Comparison of ENCODE assay signal across 10 mouse cellular contexts in the genomic region with DNA sequence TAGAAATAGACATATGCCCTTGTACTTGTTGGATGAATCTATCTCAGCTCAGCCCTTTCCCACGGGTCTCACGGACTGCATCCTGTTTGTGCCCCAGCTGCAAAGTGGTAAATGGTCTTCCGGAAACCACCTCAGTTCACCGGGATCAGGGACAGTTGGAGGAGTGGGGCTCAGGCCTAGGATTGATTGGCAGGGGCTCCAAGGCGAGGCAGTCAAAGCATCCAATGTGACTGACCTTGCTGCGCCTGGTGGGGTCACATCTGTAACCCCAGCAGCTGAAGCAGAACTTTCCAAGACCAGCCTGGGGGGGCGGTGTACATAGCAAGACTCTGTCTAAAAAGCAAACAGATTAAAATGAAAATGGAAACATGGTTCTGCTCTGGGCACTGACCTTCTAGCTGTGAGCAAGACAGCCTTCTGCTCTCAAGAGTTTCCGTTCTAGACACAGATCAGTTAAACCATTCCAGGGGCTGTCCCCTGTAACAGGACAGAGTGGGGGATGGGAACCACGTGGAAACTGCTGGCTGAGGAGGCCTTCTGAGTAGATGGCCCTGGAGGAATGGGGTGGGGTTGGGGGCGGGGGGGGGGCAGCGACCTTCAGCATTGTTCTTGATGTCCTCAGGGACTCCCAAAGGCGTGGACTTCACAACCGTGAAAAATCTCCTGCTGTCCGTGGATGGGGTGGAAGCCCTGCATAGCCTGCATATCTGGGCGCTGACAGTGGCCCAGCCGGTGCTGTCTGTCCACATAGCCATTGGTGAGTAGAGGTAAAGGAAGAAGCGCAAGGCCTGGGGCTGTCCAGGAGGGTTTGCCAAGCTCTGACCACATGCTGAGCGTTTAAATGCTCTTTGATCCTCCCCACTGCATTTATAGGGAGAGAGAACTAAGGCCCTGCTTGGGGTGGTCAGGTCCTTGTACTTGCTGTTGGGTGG. TPM values are rescaled to one million over a fixed set of nuclear protein-coding genes. Genes with fewer than 3 reads are reported as not detected.
DNase-seq lines count a peak whose midpoint lies in the region; ATAC-seq and TF ChIP-seq lines count a peak whose summit lies in the region.
"Had no signal": no experiment of that assay in that cellular context is flagged by ENCODE, and none has a peak within 500 bp of the region (broad histone marks: within the 10 kb centered on the region; RNA-seq: fewer than 3 reads in every experiment).

No protein-coding gene starts in this region.

- H3K36me3 ChIP-seq in hindbrain, embryonic 13.5 days, result no peaks in the 10 kb centered on the region
- H3K36me3 ChIP-seq in hindbrain, postnatal 0 days (ENCODE audit: insufficient read depth, low read length), result no peaks in the 10 kb centered on the region

- H3K27ac ChIP-seq in hindbrain, embryonic 13.5 days, result no peak overlapping the region
- H3K27ac ChIP-seq in hindbrain, postnatal 0 days, result no peak overlapping the region

- peak overlapping the region; percentile 46; the same call in 1 of the 2 replicates for H3K9ac ChIP-seq in hindbrain, embryonic 13.5 days
- no peak overlapping the region for H3K9ac ChIP-seq in hindbrain, postnatal 0 days (replicated peaks; ENCODE audit: low read length)

- ATAC-seq in hindbrain, embryonic 13.5 days (ENCODE audit: low FRiP score), result no peak
- ATAC-seq in hindbrain, postnatal 0 days, result no peak
- peak; percentile 70 for ATAC-seq in CD4-positive, CD25-positive, alpha-beta regulatory T cell, adult 4 months
- peak; percentile 65 for ATAC-seq in inflammation-experienced regulatory T-cells, adult 6 months

- H3K27me3 ChIP-seq in hindbrain, embryonic 13.5 days, result 0 out of 2 replicates have a peak, but pooled peaks cover 9% of the 10 kb centered on the region
- 0 out of 2 replicates have a peak, but pooled peaks cover 6% of the 10 kb centered on the region for H3K27me3 ChIP-seq in hindbrain, postnatal 0 days (ENCODE audit: insufficient read depth, low read length)

- H3K4me2 ChIP-seq in hindbrain, embryonic 13.5 days, result no peak overlapping the region
- H3K4me2 ChIP-seq in hindbrain, postnatal 0 days (ENCODE audit: low read depth, low read length), result no peak overlapping the region

- TF ChIP-seq CTCF in hindbrain, postnatal 0 days (IDR thresholded peaks at IDR 0.05; ENCODE audit: low read depth), result no peak

- WGBS in hindbrain, embryonic 13.5 days, result 42% methylated on average over 18 of the region's 18 CpGs
- 45% methylated on average over 18 of the region's 18 CpGs for WGBS in hindbrain, postnatal 0 days

- H3K4me1 ChIP-seq in hindbrain, embryonic 13.5 days (replicated peaks), result peaks cover 13% of the 10 kb centered on the region; the same call in 1 of the 2 replicates
- no peaks in the 10 kb centered on the region for H3K4me1 ChIP-seq in hindbrain, postnatal 0 days (ENCODE audit: insufficient read depth, low read length)

- peak; percentile 37 for DNase-seq in adrenal gland, adult 2 months
- DNase-seq in adrenal gland, postnatal 25 days, result no peak
- DNase-seq in hindbrain, postnatal 0 days (ENCODE audit: low spot score), result no peak
- no peak for DNase-seq in thymus, postnatal 10 days (ENCODE audit: low spot score in 2 of 2)
- DNase-seq in Muller cell, postnatal 12 days (ENCODE audit: inconsistent ontology term), result no peak
- DNase-seq: cerebellum, adult 11-12 months had no signal

- H3K9me3 ChIP-seq in hindbrain, embryonic 13.5 days, result no peaks in the 10 kb centered on the region
- H3K9me3 ChIP-seq in hindbrain, postnatal 0 days (ENCODE audit: low read length), result no peaks in the 10 kb centered on the region

- H3K4me3 ChIP-seq in hindbrain, embryonic 13.5 days, result no peak overlapping the region
- H3K4me3 ChIP-seq in hindbrain, postnatal 0 days (ENCODE audit: low read length), result no peak overlapping the region
- H3K4me3 ChIP-seq: erythroblast, embryonic 14.5 days had no signal

RNA-seq across cellular contexts. Expression of gene Slc30a2, which starts 8.6 kb away (rescaled TPM):
- 10 to 100 TPM; 21.2 to 60.8 TPM for total RNA-seq in adrenal gland, adult 2 months (2021)
- polyA plus RNA-seq in adrenal gland, adult 2 months (2012; rRNA removed), result 33.0 and 56.4 TPM in 2 replicates
- 21.1 and 21.5 TPM in 2 replicates for total RNA-seq in adrenal gland, postnatal 25 days (2021)
- polyA plus RNA-seq in hindbrain, embryonic 13.5 days (2015; fragmentation: Nextera tagmentation; extraction: Ambion mirVana), result not detected in 2 replicates
- total RNA-seq in hindbrain, postnatal 0 days (2014; rRNA removed), result 0.43 TPM in 1 of 2 replicates, not detected in the other
- 0.09 and 0.18 TPM in 2 replicates for polyA plus RNA-seq in hindbrain, postnatal 0 days (2015; fragmentation: Nextera tagmentation; extraction: Ambion mirVana)
- polyA plus RNA-seq in CD4-positive, CD25-positive, alpha-beta regulatory T cell, adult 4 months (2017; shearing (Covaris generic)), result under 1 TPM; 0.19 TPM
- under 1 TPM; 0.21 to 0.34 (median 0.29) TPM for polyA plus RNA-seq in inflammation-experienced regulatory T-cells, adult 6 months (2017; shearing (Covaris generic))
- polyA plus RNA-seq: erythroblast, embryonic 14.5 days had no signal

RNA-seq across cellular contexts. Expression of gene Extl1, which starts 32.1 kb away (rescaled TPM):
- 1 to 10 TPM; 3.1 to 4.4 TPM for total RNA-seq in adrenal gland, adult 2 months (2021)
- polyA plus RNA-seq in adrenal gland, adult 2 months (2012; rRNA removed), result 4.9 and 5.6 TPM in 2 replicates
- 1.7 and 2.1 TPM in 2 replicates for total RNA-seq in adrenal gland, postnatal 25 days (2021)
- 0.36 and 0.45 TPM in 2 replicates for polyA plus RNA-seq in hindbrain, embryonic 13.5 days (2015; fragmentation: Nextera tagmentation; extraction: Ambion mirVana)
- 0.54 and 1.8 TPM in 2 replicates for total RNA-seq in hindbrain, postnatal 0 days (2014; rRNA removed)
- 0.39 and 0.66 TPM in 2 replicates for polyA plus RNA-seq in hindbrain, postnatal 0 days (2015; fragmentation: Nextera tagmentation; extraction: Ambion mirVana)
- polyA plus RNA-seq in CD4-positive, CD25-positive, alpha-beta regulatory T cell, adult 4 months (2017; shearing (Covaris generic)), result 1 to 10 TPM; 2.2 to 2.3 TPM
- 1 to 10 TPM in 2 of 3 experiments, under 1 TPM in 1; 0.21 to 1.3 (median 1.0) TPM for polyA plus RNA-seq in inflammation-experienced regulatory T-cells, adult 6 months (2017; shearing (Covaris generic))
- polyA plus RNA-seq: erythroblast, embryonic 14.5 days had no signal

RNA-seq across cellular contexts. Expression of gene Trim63, which starts 36.7 kb away (rescaled TPM):
- not detected for total RNA-seq in adrenal gland, adult 2 months (2021)
- 0.06 and 0.11 TPM in 2 replicates for polyA plus RNA-seq in adrenal gland, adult 2 months (2012; rRNA removed)
- total RNA-seq in adrenal gland, postnatal 25 days (2021), result not detected in 2 replicates
- 0.38 and 0.51 TPM in 2 replicates for polyA plus RNA-seq in hindbrain, embryonic 13.5 days (2015; fragmentation: Nextera tagmentation; extraction: Ambion mirVana)
- 0.32 and 1.5 TPM in 2 replicates for total RNA-seq in hindbrain, postnatal 0 days (2014; rRNA removed)
- polyA plus RNA-seq in hindbrain, postnatal 0 days (2015; fragmentation: Nextera tagmentation; extraction: Ambion mirVana), result 0.84 and 1.1 TPM in 2 replicates
- polyA plus RNA-seq in CD4-positive, CD25-positive, alpha-beta regulatory T cell, adult 4 months (2017; shearing (Covaris generic)), result not detected
- polyA plus RNA-seq in inflammation-experienced regulatory T-cells, adult 6 months (2017; shearing (Covaris generic)), result not detected
- polyA plus RNA-seq: erythroblast, embryonic 14.5 days had no signal

RNA-seq across cellular contexts. Expression of gene Pafah2, which starts 44.5 kb away (rescaled TPM):
- total RNA-seq in adrenal gland, adult 2 months (2021), result 10 to 100 TPM; 12.1 to 18.7 TPM
- polyA plus RNA-seq in adrenal gland, adult 2 months (2012; rRNA removed), result 9.1 and 15.1 TPM in 2 replicates
- 7.9 and 9.1 TPM in 2 replicates for total RNA-seq in adrenal gland, postnatal 25 days (2021)
- polyA plus RNA-seq in hindbrain, embryonic 13.5 days (2015; fragmentation: Nextera tagmentation; extraction: Ambion mirVana), result 7.8 TPM in 2 replicates
- total RNA-seq in hindbrain, postnatal 0 days (2014; rRNA removed), result 12.1 and 17.9 TPM in 2 replicates
- 5.3 and 6.7 TPM in 2 replicates for polyA plus RNA-seq in hindbrain, postnatal 0 days (2015; fragmentation: Nextera tagmentation; extraction: Ambion mirVana)
- 1 to 10 TPM in 1 of 2 experiments, under 1 TPM in 1; 0.30 to 2.4 TPM for polyA plus RNA-seq in CD4-positive, CD25-positive, alpha-beta regulatory T cell, adult 4 months (2017; shearing (Covaris generic))
- 1 to 10 TPM in 2 of 3 experiments, under 1 TPM in 1; 0.80 to 1.5 (median 1.2) TPM for polyA plus RNA-seq in inflammation-experienced regulatory T-cells, adult 6 months (2017; shearing (Covaris generic))
- polyA plus RNA-seq: erythroblast, embryonic 14.5 days had no signal

Comparison
In these comparisons a context has a peak if more than half of its experiments do, and no peak if none do; other contexts are left out.
1. ATAC-seq: peak in CD4-positive, CD25-positive, alpha-beta regulatory T cell, adult 4 months (single experiment) and inflammation-experienced regulatory T-cells, adult 6 months (single experiment); none in hindbrain, embryonic 13.5 days (single experiment) and hindbrain, postnatal 0 days (single experiment).
2. RNA of gene Slc30a2, which starts 8.6 kb away (polyA plus RNA-seq): 33.0 to 56.4 TPM in adrenal gland, adult 2 months; 0.21 to 0.34 TPM in inflammation-experienced regulatory T-cells, adult 6 months, 0.19 TPM in CD4-positive, CD25-positive, alpha-beta regulatory T cell, adult 4 months, 0.09 to 0.18 TPM in hindbrain, postnatal 0 days and not detected in hindbrain, embryonic 13.5 days; every median in the first group is over 10 times any median in the second.